Mouse (Mus musculus) limb, embryonic 13.5 days (tissue): ENCODE measurements around the gene Map3k12. TPM values are rescaled to one million over a fixed set of nuclear protein-coding genes. Genes with fewer than 3 reads are reported as not detected.

ENCODE experiments used
- ATAC-seq: fragments of 200-750 bp; cut with Nextera tagmentation; 2 replicates; pipeline ENCODE4 v1.8.0; 2017; ENCODE audit warnings: low read depth, moderate number of reproducible peaks, moderate TSS enrichment; ENCODE audit not compliant: low FRiP score
- H3K27ac ChIP-seq: fragments of 300-500 bp; sonication (generic); 2 replicates; pipeline ENCODE4 v1.5.1; 2015; ENCODE audit warnings: inconsistent platforms, mild to moderate bottlenecking, moderate library complexity
- H3K27me3 ChIP-seq: fragments of 300-500 bp; sonication (generic); 2 replicates; pipeline ENCODE4 v1.6.1; 2015; ENCODE audit warnings: mild to moderate bottlenecking, inconsistent platforms
- H3K36me3 ChIP-seq: fragments of 300-500 bp; sonication (generic); 2 replicates; pipeline ENCODE4 v1.6.1; 2015; ENCODE audit warnings: inconsistent platforms, mild to moderate bottlenecking, moderate library complexity
- H3K4me1 ChIP-seq: fragments of 300-500 bp; sonication (generic); 2 replicates; pipeline ENCODE4 v1.6.1; 2015; ENCODE audit warnings: inconsistent platforms
- H3K4me2 ChIP-seq: fragments of 300-500 bp; sonication (generic); replicated peaks from 2 replicates; pipeline ENCODE4 v1.6.1; 2015; ENCODE audit warnings: inconsistent platforms, mild to moderate bottlenecking, moderate library complexity
- H3K4me3 ChIP-seq: fragments of 300-500 bp; sonication (generic); 2 replicates; pipeline ENCODE4 v1.5.1; 2015; ENCODE audit warnings: moderate library complexity, mild to moderate bottlenecking, inconsistent platforms
- H3K9ac ChIP-seq: fragments of 300-500 bp; sonication (generic); 2 replicates; pipeline ENCODE4 v1.6.1; 2015; ENCODE audit warnings: mild to moderate bottlenecking, inconsistent platforms
- H3K9me3 ChIP-seq: fragments of 300-500 bp; sonication (generic); 2 replicates; pipeline ENCODE4 v1.6.1; 2016; ENCODE audit warnings: inconsistent platforms
- WGBS: fragments of 180-500 bp; shearing (Covaris S2); methylation state at CpG from one replicate; pipeline ENCODE4 v1.1.7; 2015; 5-methylcytosine and 5-hydroxymethylcytosine counted together
- polyA plus RNA-seq: library from polyadenylated mRNA; unstranded; fragments of >200 nt; fragmentation: Nextera tagmentation; extraction: Ambion mirVana; gene quantifications from 2 replicates; pipeline ENCODE4 v1.2.1, GENCODE M21; 2015

Gene Map3k12
- polyA plus RNA-seq, 1 experiment from 2014 or later = 24.5 TPM

DNA sequence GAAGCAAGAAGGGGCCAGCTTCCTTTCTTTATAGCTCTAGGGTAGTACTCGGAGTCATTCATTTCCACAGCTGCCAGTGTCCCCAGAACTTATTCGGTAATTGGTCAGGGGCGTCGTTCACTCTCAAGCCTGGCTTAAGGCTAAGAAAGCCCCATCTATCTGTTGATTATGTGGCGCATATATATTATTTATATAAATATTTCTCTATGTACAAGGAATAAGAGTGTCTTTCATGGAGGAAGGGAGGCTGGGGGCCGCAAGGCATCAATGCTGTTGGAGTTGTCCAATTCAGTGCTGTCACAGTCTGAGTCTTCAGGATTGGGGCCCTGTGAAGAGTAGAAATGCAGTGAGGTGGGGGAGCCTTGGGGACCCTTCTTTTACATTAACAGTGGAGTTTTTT is 17.0 kb downstream of the Map3k12 start:
- ATAC-seq = no peak

DNA sequence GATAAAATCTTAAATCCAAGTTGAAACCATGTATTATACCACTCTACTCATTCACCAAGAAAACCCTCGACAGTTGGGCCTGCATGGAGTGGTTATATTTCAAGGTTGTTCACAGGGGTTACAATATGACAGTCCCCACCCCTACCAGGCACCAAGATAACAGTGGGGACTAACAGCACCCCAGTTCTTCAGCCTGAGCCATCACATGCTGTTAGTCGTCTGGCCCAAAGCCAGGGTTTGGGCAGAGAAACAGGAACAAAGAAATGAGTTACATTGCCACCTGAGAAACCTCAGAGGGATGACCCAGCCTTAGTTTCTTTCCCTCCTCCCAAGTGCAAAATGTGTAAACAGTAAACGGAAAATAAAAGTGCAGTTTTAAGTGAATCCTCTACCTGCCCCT is 17.5 kb downstream of the Map3k12 start:
- Histone ChIP-seq H3K9me3 (no peaks in the 10 kb centered on the region), H3K9ac (no peak overlapping the region), H3K4me3 (no peak overlapping the region), H3K4me1 (no peaks in the 10 kb centered on the region), H3K27me3 (no peaks in the 10 kb centered on the region), H3K4me2 (no peak overlapping the region), H3K36me3 (peaks cover 96% of the 10 kb centered on the region), H3K27ac (no peak overlapping the region)
- ATAC-seq = no peak
- 74% methylated on average over 3 of the region's 3 CpGs for WGBS

More for the DNA sequence above, 17.0 kb downstream of the Map3k12 start:
- H3K9ac ChIP-seq = no peak overlapping the region
- H3K27me3 ChIP-seq = no peaks in the 10 kb centered on the region
- no peak overlapping the region for H3K4me2 ChIP-seq
- 87% methylated on average over 6 of the region's 6 CpGs for WGBS
- H3K36me3 ChIP-seq = peaks cover 96% of the 10 kb centered on the region
- no peaks in the 10 kb centered on the region for H3K9me3 ChIP-seq
- no peaks in the 10 kb centered on the region for H3K4me1 ChIP-seq
- no peak overlapping the region for H3K27ac ChIP-seq
- H3K4me3 ChIP-seq = no peak overlapping the region

GRCm38 (mm10) chr15:102498322-102498721 is 18.5 kb downstream of the Map3k12 start:
- H3K36me3 ChIP-seq = peaks cover 95% of the 10 kb centered on the region
- no peak overlapping the region for H3K9ac ChIP-seq
- H3K4me1 ChIP-seq = no peaks in the 10 kb centered on the region
- no peak overlapping the region for H3K27ac ChIP-seq
- no peaks in the 10 kb centered on the region for H3K9me3 ChIP-seq
- WGBS = 90% methylated on average over 3 of the region's 3 CpGs
- H3K4me2 ChIP-seq = no peak overlapping the region
- H3K27me3 ChIP-seq = no peaks in the 10 kb centered on the region
- no peak overlapping the region for H3K4me3 ChIP-seq
- ATAC-seq = no peak

GRCm38 (mm10) chr15:102487664-102488063 is 29.2 kb downstream of the Map3k12 start:
- no peak overlapping the region for H3K27ac ChIP-seq
- 75% methylated on average over 1 of the region's 1 CpGs for WGBS
- H3K4me1 ChIP-seq = no peaks in the 10 kb centered on the region
- H3K9ac ChIP-seq = no peak overlapping the region
- no peak overlapping the region for H3K4me3 ChIP-seq
- no peaks in the 10 kb centered on the region for H3K9me3 ChIP-seq
- no peak overlapping the region for H3K4me2 ChIP-seq
- no peaks in the 10 kb centered on the region for H3K27me3 ChIP-seq
- no peak for ATAC-seq
- peaks cover 84% of the 10 kb centered on the region for H3K36me3 ChIP-seq

DNA sequence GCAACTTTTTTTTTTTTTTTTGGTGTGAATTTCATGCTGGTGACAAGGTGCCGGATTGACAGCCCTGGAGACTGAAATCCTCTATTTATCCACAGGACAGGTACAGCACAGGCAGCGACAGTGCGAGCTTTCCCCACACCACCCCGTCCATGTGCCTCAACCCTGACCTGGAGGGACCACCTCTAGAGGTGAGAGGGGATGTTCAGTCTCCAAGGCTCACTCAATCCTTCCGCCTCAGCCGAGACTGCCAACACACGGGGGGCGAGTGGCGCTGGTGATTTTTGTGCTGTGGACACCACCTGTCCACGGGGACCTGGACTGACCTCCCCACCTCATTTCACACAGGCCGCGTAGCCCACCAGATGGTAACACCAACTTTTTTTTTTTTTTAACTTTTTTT is 31.0 kb downstream of the Map3k12 start:
- ATAC-seq = no peak
- no peak overlapping the region for H3K27ac ChIP-seq
- H3K9me3 ChIP-seq = no peaks in the 10 kb centered on the region
- peaks cover 85% of the 10 kb centered on the region for H3K36me3 ChIP-seq
- WGBS = 92% methylated on average over 12 of the region's 12 CpGs
- H3K9ac ChIP-seq = no peak overlapping the region
- no peaks in the 10 kb centered on the region for H3K4me1 ChIP-seq
- H3K4me3 ChIP-seq = no peak overlapping the region
- no peaks in the 10 kb centered on the region for H3K27me3 ChIP-seq
- H3K4me2 ChIP-seq = no peak overlapping the region

DNA sequence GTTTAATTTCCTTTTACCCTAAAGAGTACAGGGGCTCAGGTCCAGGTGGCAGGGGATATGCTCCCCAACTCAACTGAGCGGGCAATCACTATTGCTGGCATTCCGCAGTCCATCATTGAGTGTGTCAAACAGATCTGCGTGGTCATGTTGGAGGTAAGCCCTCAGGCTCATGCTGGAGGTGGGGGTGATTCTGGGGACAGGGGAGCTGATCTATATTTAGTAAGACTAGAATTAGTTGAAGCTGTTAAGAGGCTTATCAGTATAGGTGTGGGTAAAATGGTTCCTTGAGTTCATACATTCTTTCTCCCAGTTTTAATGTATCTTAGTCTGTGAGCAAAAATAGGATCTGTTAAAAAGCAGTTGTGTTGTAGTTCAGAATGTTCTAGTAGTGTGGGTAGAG is 33.7 kb downstream of the Map3k12 start:
- peaks cover 84% of the 10 kb centered on the region for H3K36me3 ChIP-seq
- no peak overlapping the region for H3K9ac ChIP-seq
- WGBS = 83% methylated on average over 3 of the region's 3 CpGs
- no peak overlapping the region for H3K4me2 ChIP-seq
- H3K4me3 ChIP-seq = no peak overlapping the region
- H3K9me3 ChIP-seq = no peaks in the 10 kb centered on the region
- no peak overlapping the region for H3K27ac ChIP-seq
- H3K4me1 ChIP-seq = no peaks in the 10 kb centered on the region
- H3K27me3 ChIP-seq = no peaks in the 10 kb centered on the region
- no peak for ATAC-seq

DNA sequence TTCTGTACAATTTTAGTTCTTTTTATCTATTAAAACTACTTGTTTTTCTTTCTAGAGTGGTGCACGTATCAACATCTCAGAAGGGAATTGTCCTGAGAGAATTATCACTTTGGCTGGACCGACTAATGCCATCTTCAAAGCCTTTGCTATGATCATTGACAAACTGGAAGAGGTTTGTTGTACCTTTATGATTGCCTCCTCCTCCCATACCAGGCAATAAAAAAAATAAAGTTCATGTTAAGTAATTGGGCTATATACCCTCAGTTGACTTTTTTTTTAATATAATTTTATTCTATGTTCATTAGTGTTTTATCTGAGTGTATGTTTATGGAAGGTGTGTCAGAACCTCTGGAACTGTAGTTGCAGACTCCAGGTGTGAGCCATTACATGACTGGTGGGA is 42.3 kb downstream of the Map3k12 start:
- H3K9me3 ChIP-seq = no peaks in the 10 kb centered on the region
- no peak for ATAC-seq

GRCm38 (mm10) chr15:102473246-102473645 is 43.6 kb downstream of the Map3k12 start:
- Histone ChIP-seq H3K4me3 (no peak overlapping the region), H3K4me1 (peaks cover 17% of the 10 kb centered on the region), H3K36me3 (peaks cover 47% of the 10 kb centered on the region), H3K4me2 (peak overlapping the region; percentile 31; the same call in 1 of the 2 replicates), H3K9me3 (no peaks in the 10 kb centered on the region), H3K9ac (no peak overlapping the region), H3K27me3 (no peaks in the 10 kb centered on the region), H3K27ac (no peak overlapping the region)
- 74% methylated on average over 2 of the region's 2 CpGs for WGBS
- no peak for ATAC-seq

More for the DNA sequence above, 42.3 kb downstream of the Map3k12 start:
- Histone ChIP-seq H3K4me1 (peaks cover 17% of the 10 kb centered on the region), H3K9ac (no peak overlapping the region), H3K27ac (no peak overlapping the region), H3K36me3 (peaks cover 59% of the 10 kb centered on the region), H3K4me3 (no peak overlapping the region), H3K4me2 (no peak overlapping the region), H3K27me3 (no peaks in the 10 kb centered on the region)
- 86% methylated on average over 2 of the region's 2 CpGs for WGBS

DNA sequence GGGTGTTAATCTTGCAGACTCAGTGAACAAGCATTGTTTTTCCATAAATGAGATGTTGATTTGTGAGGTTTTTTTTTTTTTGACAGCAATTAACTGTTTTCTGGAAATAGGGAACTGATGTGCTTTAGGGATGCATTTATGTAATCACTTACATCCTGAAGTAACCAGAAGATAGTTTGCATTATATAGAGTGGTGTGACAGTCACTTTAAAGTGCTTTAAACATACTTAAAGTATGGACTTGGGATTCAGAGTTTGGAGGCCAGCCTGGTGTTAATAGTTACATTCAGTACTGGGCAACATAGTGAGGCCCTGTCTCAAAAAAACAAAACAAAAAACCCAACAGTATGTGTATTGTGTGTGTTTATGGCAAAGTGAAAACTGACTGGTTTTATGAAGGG is 45.1 kb downstream of the Map3k12 start:
- Histone ChIP-seq H3K27me3 (no peaks in the 10 kb centered on the region), H3K4me1 (peaks cover 17% of the 10 kb centered on the region), H3K4me3 (peak overlapping the region; percentile 82), H3K27ac (no peak overlapping the region), H3K9ac (peak overlapping the region; percentile 96), H3K36me3 (peaks cover 33% of the 10 kb centered on the region), H3K4me2 (peak overlapping the region; percentile 63), H3K9me3 (no peaks in the 10 kb centered on the region)
- no peak for ATAC-seq

DNA sequence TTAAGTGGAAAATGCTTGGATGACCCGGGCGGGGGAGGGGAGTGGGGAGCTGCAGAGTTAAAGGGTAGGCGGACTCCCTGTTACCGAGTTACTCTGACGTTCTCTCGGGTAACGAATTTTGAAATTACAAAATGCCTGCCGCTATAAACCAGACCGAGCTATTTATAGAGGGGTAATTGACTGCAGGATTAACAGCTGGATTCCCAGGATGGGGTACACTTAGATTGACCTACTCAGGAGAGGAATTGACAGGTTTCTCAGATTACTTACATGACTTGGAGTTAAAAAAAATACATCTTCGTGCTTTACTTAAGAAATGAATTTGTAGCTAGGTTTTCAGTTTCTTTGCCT is 45.6 kb downstream of the Map3k12 start:
- Histone ChIP-seq H3K9me3 (no peaks in the 10 kb centered on the region), H3K4me1 (peaks cover 17% of the 10 kb centered on the region), H3K9ac (peak overlapping the region; percentile 96), H3K27ac (peak overlapping the region; percentile 98), H3K4me3 (peak overlapping the region; percentile 82), H3K4me2 (peak overlapping the region; percentile 63), H3K36me3 (peaks cover 29% of the 10 kb centered on the region), H3K27me3 (no peaks in the 10 kb centered on the region)
- no peak for ATAC-seq
- 1% methylated on average over 10 of the region's 10 CpGs for WGBS

DNA sequence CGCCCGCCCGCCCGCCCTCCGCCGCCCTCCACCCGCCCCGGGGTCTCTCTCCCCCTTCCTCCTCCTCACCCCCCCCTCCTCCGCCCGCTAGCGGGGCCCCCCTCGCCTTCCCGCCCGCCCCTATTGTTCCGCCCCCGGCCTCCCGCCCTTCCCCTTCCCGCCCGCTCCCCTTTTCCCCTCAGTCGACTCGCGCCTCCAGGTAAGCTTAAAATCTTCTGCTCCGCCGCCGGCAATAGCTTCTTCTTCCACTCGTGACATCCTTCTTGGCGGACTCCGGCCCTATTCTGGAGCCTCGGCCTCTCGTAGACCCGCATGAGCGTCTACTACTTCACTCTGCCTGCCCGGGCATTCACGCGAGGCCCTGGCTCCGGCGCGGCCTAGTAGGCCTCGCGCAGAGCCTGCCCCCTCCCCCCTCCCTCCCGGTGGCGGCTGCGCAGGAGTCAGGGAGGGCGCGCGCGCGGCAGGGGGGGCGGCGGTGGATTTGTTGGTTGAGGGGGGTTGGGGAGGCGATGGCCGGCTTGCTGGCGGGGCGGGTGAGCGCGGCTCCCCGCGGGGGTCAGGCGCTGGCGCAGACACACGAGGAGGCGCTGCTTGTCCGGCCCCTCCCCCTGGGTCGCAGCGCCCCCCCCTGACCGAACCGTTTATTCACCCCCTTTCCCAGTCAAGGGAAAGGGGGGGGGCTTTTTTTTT is 46.1 kb downstream of the Map3k12 start:
- H3K9ac ChIP-seq = peak overlapping the region; percentile 96
- peak; percentile 60 for ATAC-seq
- peak overlapping the region; percentile 63 for H3K4me2 ChIP-seq
- H3K27me3 ChIP-seq = no peaks in the 10 kb centered on the region
- peaks cover 17% of the 10 kb centered on the region for H3K4me1 ChIP-seq
- peak overlapping the region; percentile 98 for H3K27ac ChIP-seq
- peak overlapping the region; percentile 82 for H3K4me3 ChIP-seq
- under 1% methylated on average over 37 of the region's 67 CpGs for WGBS
- no peaks in the 10 kb centered on the region for H3K9me3 ChIP-seq
- H3K36me3 ChIP-seq = peaks cover 23% of the 10 kb centered on the region

- Histone ChIP-seq H3K9me3 (no peaks in the 10 kb centered on the region), H3K27ac (peak within 1 kb of the TSS; percentile 98), H3K27me3 (no peaks in the 10 kb centered on the region), H3K4me3 (peak within 1 kb of the TSS; percentile 82), H3K4me2 (peak within 1 kb of the TSS; percentile 63), H3K36me3 (peaks cover 18% of the 10 kb centered on the region), H3K4me1 (peaks cover 17% of the 10 kb centered on the region), H3K9ac (peak within 1 kb of the TSS; percentile 96)
- under 1% methylated on average over 34 of the region's 40 CpGs for WGBS
- ATAC-seq = peak; percentile 99
Observed at GRCm38 (mm10) chr15:102470183-102470604, 46.7 kb downstream of the Map3k12 start, which contains the start of gene Pcbp2. Pcbp2 (plus strand) TSS chr15:102470539.
